Mouse (Mus musculus): ENCODE measurements at regions not wholly inside any gene's neighbourhood (a gene's known extent, or its start where the extent isn't known, plus 50 kb on each side); places are given as distances from the start of the nearest gene placed in this dataset.

GRCm38 (mm10) chr5:25638097-25638496 is 67.5 kb downstream of the Xrcc2 start:
- no peak for TF ChIP-seq CTCF (IDR thresholded peaks at IDR 0.05; ENCODE audit: low read depth)
- TF ChIP-seq EP300 (IDR thresholded peaks at IDR 0.05; ENCODE audit: low read depth): no peak
